In the genomic region with DNA sequence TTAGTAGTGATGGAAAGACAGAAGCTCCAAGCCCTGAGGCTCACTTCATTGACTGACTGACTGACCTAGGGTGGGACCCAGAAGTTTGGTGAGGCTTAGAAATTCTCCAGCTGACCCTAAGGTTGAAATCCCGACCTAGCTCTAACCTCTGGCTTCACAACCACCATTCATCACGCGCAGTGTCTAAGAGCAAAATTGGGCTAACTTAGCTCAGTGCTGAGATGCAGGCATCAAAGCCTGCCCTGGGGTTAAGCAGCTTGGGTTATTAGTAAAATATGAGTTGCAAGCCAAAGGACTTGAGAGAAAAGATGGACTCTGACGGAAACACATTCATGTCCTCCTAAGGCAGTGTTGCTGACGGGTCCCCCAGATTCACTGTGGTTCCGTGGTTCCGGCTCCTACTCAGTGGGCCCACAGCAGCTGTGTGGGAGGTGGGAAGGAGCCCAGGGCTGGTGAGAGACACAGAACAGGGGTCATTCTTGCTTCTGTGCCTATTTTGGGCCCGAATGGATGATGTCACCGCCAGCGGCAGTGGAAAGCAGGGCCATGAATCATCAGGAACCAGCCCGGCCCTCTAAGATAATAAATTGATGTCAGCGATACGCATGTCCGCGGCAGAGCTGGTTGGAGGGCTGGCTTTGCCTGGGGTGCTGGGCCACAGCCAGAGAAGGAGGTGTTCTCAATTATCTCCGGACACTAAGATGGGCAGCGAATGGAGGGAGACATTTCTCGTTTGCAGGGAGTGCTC, we compare ENCODE assay signal across 7 mouse cellular contexts.
DNase-seq lines count a peak whose midpoint lies in the region; TF ChIP-seq lines count a peak whose summit lies in the region.

No protein-coding gene starts in this region.

- WGBS in embryonic facial prominence, embryonic 10.5 days = 72% methylated on average over 18 of the region's 18 CpGs

- peak overlapping the region; percentile 35; the same call in 1 of the 2 replicates for H3K27ac ChIP-seq in embryonic facial prominence, embryonic 10.5 days (replicated peaks)
- no peak overlapping the region; the same call in 1 of the 2 replicates for H3K27ac ChIP-seq in left cerebral cortex, adult 2 months

- DNase-seq in right cerebral cortex, adult 18-20 months = peak; percentile 68
- DNase-seq in right cerebral cortex, postnatal 14 days = no peak
- no peak for DNase-seq in embryonic facial prominence, embryonic 10.5 days (ENCODE audit: low spot score)
- DNase-seq in heart, postnatal 25 days (ENCODE audit: low spot score) = peak; percentile 69
- DNase-seq in left cerebral cortex, adult 2 months (ENCODE audit: extremely low spot score in 1 of 2, low spot score in 2 of 2) = peak; percentile 36 to 48
- peak; percentile 16 for DNase-seq in ovary, postnatal 14 days (ENCODE audit: low spot score)
- no peak for DNase-seq in natural killer cell, adult 2 months (ENCODE audit: low spot score in 2 of 2)

- peaks cover 44% of the 10 kb centered on the region for H3K4me1 ChIP-seq in embryonic facial prominence, embryonic 10.5 days

- peaks cover 55% of the 10 kb centered on the region for H3K36me3 ChIP-seq in embryonic facial prominence, embryonic 10.5 days (replicated peaks)

- intact Hi-C loops in heart, postnatal 25 days (cut with DNase I) = no loop called here
- intact Hi-C loops in left cerebral cortex, adult 2 months (cut with DNase I) = no loop called here

- H3K9me3 ChIP-seq in embryonic facial prominence, embryonic 10.5 days = no peaks in the 10 kb centered on the region

- TF ChIP-seq CTCF in left cerebral cortex, adult 2 months (IDR thresholded peaks at IDR 0.05) = no peak

- no peak overlapping the region for H3K4me3 ChIP-seq in embryonic facial prominence, embryonic 10.5 days
- no peak overlapping the region for H3K4me3 ChIP-seq in left cerebral cortex, adult 2 months

- no peaks in the 10 kb centered on the region for H3K27me3 ChIP-seq in embryonic facial prominence, embryonic 10.5 days (replicated peaks; ENCODE audit: low read depth, poor library complexity, severe bottlenecking)

Comparison
In these comparisons a context has a peak if more than half of its experiments do, and no peak if none do; other contexts are left out.
1. DNase-seq: peak in right cerebral cortex, adult 18-20 months (single experiment), heart, postnatal 25 days (single experiment), left cerebral cortex, adult 2 months (2 of 2) and ovary, postnatal 14 days (single experiment); none in right cerebral cortex, postnatal 14 days (single experiment), embryonic facial prominence, embryonic 10.5 days (single experiment) and natural killer cell, adult 2 months (0 of 2).